Mouse (Mus musculus) right cerebral cortex, postnatal 36 days (tissue): ENCODE measurements at regions not wholly inside any gene's neighbourhood (a gene's known extent, or its start where the extent isn't known, plus 50 kb on each side); places are given as distances from the start of the nearest gene placed in this dataset.
A peak's percentile ranks its signal among the peaks of the same experiment; 100 is the strongest.

Source experiments
- DNase-seq, 2 experiments: peaks; one replicate each; pipeline ENCODE4 v3.0.0; 2022; ENCODE audit warnings: low spot score in 2 of 2, mixed read lengths in 1 of 2

- no peak for DNase-seq
Observed at GRCm38 (mm10) chr8:67598687-67599086, 75.0 kb downstream of the Nat3 start.

- DNase-seq = no peak
Observed at GRCm38 (mm10) chr8:67622213-67622612, 98.6 kb downstream of the Nat3 start.

GRCm38 (mm10) chr8:67631691-67632090, 108.0 kb downstream of the Nat3 start:
- DNase-seq = peak; percentile 42 to 67

- peak in 1 of 2 experiments; percentile 2 for DNase-seq
Observed at GRCm38 (mm10) chr8:67632290-67632689, 108.6 kb downstream of the Nat3 start.
